Mouse (Mus musculus) heart, embryonic 12.5 days (tissue): ENCODE results near the gene Tmem135. TPM values are rescaled to one million over a fixed set of nuclear protein-coding genes. Genes with fewer than 3 reads are reported as not detected.
"Not testable (repeated sequence)": the region's sequence is repeated elsewhere in the genome, so short reads cannot be mapped to it uniquely, and the experiment has no call there.

Source experiments
- ATAC-seq: fragments of 200-750 bp; cut with Nextera tagmentation; 2 replicates; pipeline ENCODE4 v1.8.0; 2017; ENCODE audit warnings: moderate TSS enrichment, moderate library complexity; ENCODE audit not compliant: insufficient number of reproducible peaks, low FRiP score
- H3K27ac ChIP-seq: fragments of 300-500 bp; sonication (generic); 2 replicates; pipeline ENCODE4 v1.5.1; 2016; ENCODE audit warnings: mild to moderate bottlenecking, moderate library complexity; ENCODE audit not compliant: poor library complexity, severe bottlenecking
- H3K27me3 ChIP-seq: fragments of 300-500 bp; sonication (generic); replicated peaks from 2 replicates; pipeline ENCODE4 v1.6.1; 2016; ENCODE audit warnings: mild to moderate bottlenecking, moderate library complexity
- H3K36me3 ChIP-seq: fragments of 300-500 bp; sonication (generic); 2 replicates; pipeline ENCODE4 v1.6.1; 2016; ENCODE audit warnings: mild to moderate bottlenecking, moderate library complexity
- H3K4me1 ChIP-seq: fragments of 300-500 bp; sonication (generic); replicated peaks from 2 replicates; pipeline ENCODE4 v1.6.1; 2016; ENCODE audit warnings: mild to moderate bottlenecking
- H3K4me2 ChIP-seq: fragments of 300-500 bp; sonication (generic); 2 replicates; pipeline ENCODE4 v1.6.1; 2016; ENCODE audit warnings: mild to moderate bottlenecking, moderate library complexity
- H3K4me3 ChIP-seq: fragments of 300-500 bp; sonication (generic); 2 replicates; pipeline ENCODE4 v1.5.1; 2016; ENCODE audit warnings: mild to moderate bottlenecking
- H3K9ac ChIP-seq: fragments of 300-500 bp; sonication (generic); 2 replicates; pipeline ENCODE4 v1.6.1; 2016; ENCODE audit warnings: mild to moderate bottlenecking, moderate library complexity
- H3K9me3 ChIP-seq: fragments of 300-500 bp; sonication (generic); replicated peaks from 2 replicates; pipeline ENCODE4 v1.6.1; 2016; ENCODE audit warnings: mild to moderate bottlenecking, moderate library complexity
- WGBS: fragments of 180-500 bp; shearing (Covaris S2); methylation state at CpG from one replicate; pipeline ENCODE4 v1.1.7; 2016; 5-methylcytosine and 5-hydroxymethylcytosine counted together
- polyA plus RNA-seq: library from polyadenylated mRNA; unstranded; fragments of >200 nt; fragmentation: Nextera tagmentation; extraction: Ambion mirVana; gene quantifications from 2 replicates; pipeline ENCODE4 v1.2.1, GENCODE M21; 2016

The Tmem135 gene
- polyA plus RNA-seq, 1 experiment from 2014 or later: 31.2 TPM

- no peaks in the 10 kb centered on the region for H3K36me3 ChIP-seq
- ATAC-seq: no peak
- H3K4me3 ChIP-seq: no peak overlapping the region
- H3K4me1 ChIP-seq: peaks cover 10% of the 10 kb centered on the region; the same call in 1 of the 2 replicates
- WGBS: 80% methylated on average over 1 of the region's 1 CpGs
- H3K9ac ChIP-seq: no peak overlapping the region
- H3K27ac ChIP-seq: no peak overlapping the region
- H3K27me3 ChIP-seq: no peaks in the 10 kb centered on the region
- H3K4me2 ChIP-seq: no peak overlapping the region
- H3K9me3 ChIP-seq: no peaks in the 10 kb centered on the region
These were observed 84.7 kb downstream of the Tmem135 start for GRCm38 (mm10) chr7:89319351-89319750.

- H3K9ac ChIP-seq, H3K27ac ChIP-seq, H3K36me3 ChIP-seq, H3K4me2 ChIP-seq, ATAC-seq, H3K4me3 ChIP-seq, H3K27me3 ChIP-seq, H3K9me3 ChIP-seq: not testable (repeated sequence)
- WGBS: 71% methylated on average over 1 of the region's 1 CpGs
- peaks cover 10% of the 10 kb centered on the region; the same call in 1 of the 2 replicates for H3K4me1 ChIP-seq
These were observed 86.9 kb downstream of the Tmem135 start for GRCm38 (mm10) chr7:89317088-89317487.

GRCm38 (mm10) chr7:89316112-89316511 lies 87.9 kb downstream of the Tmem135 start:
- Histone ChIP-seq H3K9ac (no peak overlapping the region), H3K4me1 (peaks cover 10% of the 10 kb centered on the region; the same call in 1 of the 2 replicates), H3K4me2 (no peak overlapping the region), H3K4me3 (no peak overlapping the region), H3K36me3 (peaks cover 10% of the 10 kb centered on the region), H3K9me3 (peaks cover 4% of the 10 kb centered on the region; the same call in 1 of the 2 replicates), H3K27me3 (no peaks in the 10 kb centered on the region), H3K27ac (no peak overlapping the region)
- no peak for ATAC-seq
- WGBS: 93% methylated on average over 3 of the region's 3 CpGs

- Histone ChIP-seq H3K9me3 (peaks cover 4% of the 10 kb centered on the region; the same call in 1 of the 2 replicates), H3K4me1 (peaks cover 20% of the 10 kb centered on the region), H3K9ac (no peak overlapping the region), H3K27ac (no peak overlapping the region), H3K4me3 (no peak overlapping the region), H3K27me3 (no peaks in the 10 kb centered on the region), H3K4me2 (no peak overlapping the region), H3K36me3 (peaks cover 13% of the 10 kb centered on the region)
- WGBS: 93% methylated on average over 1 of the region's 1 CpGs
- ATAC-seq: no peak
These were observed 92.5 kb downstream of the Tmem135 start for GRCm38 (mm10) chr7:89311555-89311954.

- Histone ChIP-seq H3K9ac (no peak overlapping the region), H3K4me2 (no peak overlapping the region), H3K4me3 (no peak overlapping the region), H3K4me1 (peaks cover 17% of the 10 kb centered on the region), H3K9me3 (peaks cover 4% of the 10 kb centered on the region; the same call in 1 of the 2 replicates), H3K36me3 (peaks cover 13% of the 10 kb centered on the region), H3K27me3 (no peaks in the 10 kb centered on the region), H3K27ac (no peak overlapping the region)
- 60% methylated on average over 3 of the region's 3 CpGs for WGBS
- ATAC-seq: no peak
These were observed 95.1 kb downstream of the Tmem135 start for GRCm38 (mm10) chr7:89308926-89309325.

- no peak overlapping the region for H3K9ac ChIP-seq
- 70% methylated on average over 11 of the region's 11 CpGs for WGBS
- H3K9me3 ChIP-seq: peaks cover 4% of the 10 kb centered on the region; the same call in 1 of the 2 replicates
- peaks cover 17% of the 10 kb centered on the region for H3K4me1 ChIP-seq
- peaks cover 17% of the 10 kb centered on the region for H3K36me3 ChIP-seq
- no peak overlapping the region for H3K27ac ChIP-seq
- H3K27me3 ChIP-seq: no peaks in the 10 kb centered on the region
- no peak overlapping the region for H3K4me2 ChIP-seq
- H3K4me3 ChIP-seq: no peak overlapping the region
- ATAC-seq: peak; percentile 42; the same call in 1 of the 2 replicates
These were observed 95.8 kb downstream of the Tmem135 start for GRCm38 (mm10) chr7:89308238-89308637.

GRCm38 (mm10) chr7:89306831-89307230 lies 97.2 kb downstream of the Tmem135 start:
- ATAC-seq: no peak
- Histone ChIP-seq H3K9ac (no peak overlapping the region), H3K4me2 (no peak overlapping the region), H3K27ac (no peak overlapping the region), H3K4me1 (peaks cover 17% of the 10 kb centered on the region), H3K27me3 (no peaks in the 10 kb centered on the region), H3K4me3 (no peak overlapping the region), H3K9me3 (peaks cover 3% of the 10 kb centered on the region; the same call in 1 of the 2 replicates), H3K36me3 (peaks cover 11% of the 10 kb centered on the region)
- 85% methylated on average over 6 of the region's 6 CpGs for WGBS

GRCm38 (mm10) chr7:89304958-89305357 lies 99.1 kb downstream of the Tmem135 start:
- no peak overlapping the region for H3K4me3 ChIP-seq
- H3K9me3 ChIP-seq: no peaks in the 10 kb centered on the region
- 66% methylated on average over 3 of the region's 3 CpGs for WGBS
- H3K27me3 ChIP-seq: no peaks in the 10 kb centered on the region
- no peak overlapping the region for H3K27ac ChIP-seq
- H3K4me2 ChIP-seq: no peak overlapping the region
- no peak for ATAC-seq
- peaks cover 13% of the 10 kb centered on the region for H3K4me1 ChIP-seq
- no peak overlapping the region for H3K9ac ChIP-seq
- peaks cover 8% of the 10 kb centered on the region; the same call in 1 of the 2 replicates for H3K36me3 ChIP-seq

- peaks cover 10% of the 10 kb centered on the region for H3K4me1 ChIP-seq
- ATAC-seq: no peak
- H3K4me3 ChIP-seq: no peak overlapping the region
- H3K4me2 ChIP-seq: no peak overlapping the region
- H3K27ac ChIP-seq: no peak overlapping the region
- peaks cover 8% of the 10 kb centered on the region; the same call in 1 of the 2 replicates for H3K36me3 ChIP-seq
- no peak overlapping the region for H3K9ac ChIP-seq
- H3K9me3 ChIP-seq: no peaks in the 10 kb centered on the region
- no peaks in the 10 kb centered on the region for H3K27me3 ChIP-seq
- WGBS: 89% methylated on average over 1 of the region's 1 CpGs
These were observed 100.3 kb downstream of the Tmem135 start for GRCm38 (mm10) chr7:89303765-89304164.

GRCm38 (mm10) chr7:89298911-89299458 lies 105.0 kb downstream of the Tmem135 start:
- Histone ChIP-seq H3K9ac (no peak overlapping the region), H3K27ac (no peak overlapping the region), H3K4me3 (no peak overlapping the region), H3K4me2 (no peak overlapping the region), H3K4me1 (peaks cover 12% of the 10 kb centered on the region), H3K27me3 (no peaks in the 10 kb centered on the region), H3K36me3 (peaks cover 5% of the 10 kb centered on the region; the same call in 1 of the 2 replicates), H3K9me3 (no peaks in the 10 kb centered on the region)
- no peak for ATAC-seq
- 77% methylated on average over 1 of the region's 1 CpGs for WGBS

GRCm38 (mm10) chr7:89296941-89297340 lies 107.1 kb downstream of the Tmem135 start:
- Histone ChIP-seq H3K9ac (no peak overlapping the region), H3K9me3 (no peaks in the 10 kb centered on the region), H3K36me3 (no peaks in the 10 kb centered on the region), H3K27ac (no peak overlapping the region), H3K4me3 (no peak overlapping the region), H3K27me3 (no peaks in the 10 kb centered on the region), H3K4me1 (peaks cover 12% of the 10 kb centered on the region), H3K4me2 (no peak overlapping the region)
- ATAC-seq: no peak
- 86% methylated on average over 1 of the region's 1 CpGs for WGBS

- Histone ChIP-seq H3K9me3 (no peaks in the 10 kb centered on the region), H3K4me2 (no peak overlapping the region), H3K27me3 (no peaks in the 10 kb centered on the region), H3K27ac (no peak overlapping the region), H3K4me3 (no peak overlapping the region), H3K9ac (no peak overlapping the region), H3K36me3 (peaks cover 12% of the 10 kb centered on the region), H3K4me1 (0 out of 2 replicates have a peak, but pooled peaks cover 2% of the 10 kb centered on the region)
- 83% methylated on average over 7 of the region's 7 CpGs for WGBS
- ATAC-seq: no peak
These were observed 121.4 kb downstream of the Tmem135 start for GRCm38 (mm10) chr7:89282664-89283063.
